Mouse (Mus musculus): ENCODE measurements around the gene Calm2. TPM values are rescaled to one million over a fixed set of nuclear protein-coding genes. Genes with fewer than 3 reads are reported as not detected.

Calm2 gene
- total and polyA plus RNA-seq, 3 experiments = 203 to 604 (median 546) TPM

DNA sequence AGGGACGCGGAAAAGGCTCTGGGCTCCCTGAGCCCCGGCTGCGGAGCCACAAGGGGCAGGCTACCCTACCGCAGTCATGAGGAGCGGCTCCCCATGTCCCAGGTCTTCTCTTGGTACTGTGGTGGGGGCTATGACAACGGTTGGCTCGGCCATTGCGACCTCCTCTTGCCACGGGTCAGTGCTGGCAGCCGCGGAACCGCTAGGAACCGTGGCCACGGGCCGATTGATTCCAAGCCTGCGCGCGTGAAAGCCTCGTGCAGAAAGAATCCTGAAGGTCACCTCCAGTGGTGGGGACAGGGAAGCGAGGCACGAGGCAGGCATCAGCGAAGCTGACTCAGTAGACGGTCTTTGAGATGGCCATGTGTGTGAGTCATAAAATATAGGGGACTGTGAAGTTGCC, 19.2 kb downstream of the Calm2 start, which contains the start of gene Stpg4:
Gene Stpg4 (minus strand): TSS at position 231 of the 400 bp plus-strand sequence.
- H3K36me3 ChIP-seq (replicated peaks in 1 of 2; ENCODE audit: control insufficient read depth in 1 of 2, insufficient read depth in 1 of 2, low read length in 1 of 2) = peaks cover 14 to 41% of the 10 kb centered on the region in 2 experiments
- DNase-seq (ENCODE audit: extremely low read depth) = no peak
- dilution Hi-C loops (cut with MboI; ENCODE audit: extremely low pct_ligation_motif_present, extremely low pct_unique_long_range_greater_than_20kb, low sequenced_read_pairs) = no loop called here
- H3K4me1 ChIP-seq (ENCODE audit: control insufficient read depth in 1 of 2, insufficient read depth in 2 of 2) = no peaks in the 10 kb centered on the region
- H3K4me2 ChIP-seq (ENCODE audit: insufficient read depth, low read depth, poor library complexity, severe bottlenecking) = no peak within 1 kb of the TSS
- no peaks in the 10 kb centered on the region for H3K79me2 ChIP-seq (replicated peaks; ENCODE audit: control insufficient read depth, extremely low read depth, insufficient read depth, poor library complexity, severe bottlenecking)
- no peaks in the 10 kb centered on the region for H3K9me3 ChIP-seq (replicated peaks; ENCODE audit: low read length)
- no peak within 1 kb of the TSS for H3K9ac ChIP-seq (ENCODE audit: insufficient read depth, low read depth)
- H3K27ac ChIP-seq (ENCODE audit: insufficient read depth, low read depth) = no peak within 1 kb of the TSS
- in situ Hi-C loops (cut with MboI; ENCODE audit: low pct_ligation_motif_present, low pct_unique_long_range_greater_than_20kb, low sequenced_read_pairs) = no loop called here
- H3K27me3 ChIP-seq (replicated peaks) = no peaks in the 10 kb centered on the region
- TF ChIP-seq MAFK (IDR thresholded peaks at IDR 0.05; ENCODE audit: insufficient replicate concordance, low read length) (no peak), EP300 (IDR thresholded peaks at IDR 0.05; ENCODE audit: low read length) (no peak), NRF1 (IDR thresholded peaks at IDR 0.05; ENCODE audit: low read depth, low read length) (no peak), E2F4 (IDR thresholded peaks at IDR 0.05; ENCODE audit: insufficient replicate concordance, low read depth, low read length) (no peak), CHD2 (IDR thresholded peaks at IDR 0.05; ENCODE audit: low read length) (no peak), PAX5 (IDR thresholded peaks at IDR 0.05; ENCODE audit: low read length) (no peak), USF2 (conservative IDR thresholded peaks at IDR 0.05; ENCODE audit: low read depth, low read length) (no peak), ZMIZ1 (IDR thresholded peaks at IDR 0.05; ENCODE audit: low read depth, low read length) (no peak), JUND (conservative IDR thresholded peaks at IDR 0.05; ENCODE audit: low read depth, low read length) (no peak), RAD21 (IDR thresholded peaks at IDR 0.05; ENCODE audit: low read depth, low read length) (no peak)
- H3K4me3 ChIP-seq (replicated peaks in 1 of 3; ENCODE audit: low read depth in 2 of 3, low read length in 2 of 3, poor library complexity in 1 of 3) = no peak within 1 kb of the TSS

DNA sequence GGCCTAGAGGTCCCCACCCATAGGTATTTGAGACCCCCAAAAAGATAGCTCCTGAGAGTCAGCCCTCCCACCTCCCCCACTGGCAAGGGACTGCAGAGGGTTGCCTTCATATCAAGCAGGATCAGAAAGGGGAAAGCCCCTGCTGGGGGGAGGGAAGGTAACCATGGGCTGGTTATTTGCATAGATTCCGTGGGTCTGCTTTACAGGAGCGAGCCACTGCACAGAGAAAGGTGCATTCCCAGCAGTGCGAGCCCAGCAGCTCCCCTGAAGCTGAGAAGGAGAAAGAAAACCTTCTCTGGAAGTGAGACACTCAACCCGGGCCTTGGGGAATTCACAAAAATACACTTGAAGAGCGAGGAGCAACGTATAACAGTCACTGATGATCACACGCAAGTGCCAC, 28.7 kb downstream of the Calm2 start:
- Histone ChIP-seq H3K9ac (ENCODE audit: insufficient read depth, low read depth) (no peak overlapping the region; the same call in 1 of the 2 replicates), H3K4me1 (ENCODE audit: control insufficient read depth in 1 of 2, insufficient read depth in 2 of 2) (peaks cover 18 to 23% of the 10 kb centered on the region in 2 experiments), H3K27me3 (replicated peaks) (no peaks in the 10 kb centered on the region), H3K4me3 (replicated peaks in 1 of 3; ENCODE audit: low read depth in 2 of 3, low read length in 2 of 3, poor library complexity in 1 of 3) (no peak overlapping the region), H3K79me2 (replicated peaks; ENCODE audit: control insufficient read depth, extremely low read depth, insufficient read depth, poor library complexity, severe bottlenecking) (no peaks in the 10 kb centered on the region), H3K9me3 (replicated peaks; ENCODE audit: low read length) (no peaks in the 10 kb centered on the region), H3K36me3 (replicated peaks in 1 of 2; ENCODE audit: control insufficient read depth in 1 of 2, insufficient read depth in 1 of 2, low read length in 1 of 2) (peaks cover 0 to 19% of the 10 kb centered on the region in 2 experiments), H3K27ac (ENCODE audit: insufficient read depth, low read depth) (0 out of 2 replicates have a peak overlapping the region, but pooled peaks have one; percentile 8), H3K4me2 (ENCODE audit: insufficient read depth, low read depth, poor library complexity, severe bottlenecking) (peak overlapping the region; percentile 72)
- TF ChIP-seq BHLHE40 (IDR thresholded peaks at IDR 0.05; ENCODE audit: low read depth, low read length) = peak; percentile 58; the same call in 1 of the 2 replicates
- TF ChIP-seq EP300 (IDR thresholded peaks at IDR 0.05; ENCODE audit: low read length) = peak; percentile 87
- TF ChIP-seq CHD1 (IDR thresholded peaks at IDR 0.05; ENCODE audit: low read depth, low read length) = no peak
- no peak for TF ChIP-seq POLR2A (IDR thresholded peaks at IDR 0.05; ENCODE audit: low read depth, low read length)
- TF ChIP-seq USF2 (conservative IDR thresholded peaks at IDR 0.05; ENCODE audit: low read depth, low read length) = no peak
- no peak for TF ChIP-seq ZC3H11A (IDR thresholded peaks at IDR 0.05; ENCODE audit: low read depth, low read length)
- no peak for TF ChIP-seq CTCF (conservative IDR thresholded peaks at IDR 0.05 in 1 of 2, IDR thresholded peaks at IDR 0.05 in 1 of 2; ENCODE audit: low read depth in 2 of 2, low read length in 2 of 2)
- TF ChIP-seq RAD21 (IDR thresholded peaks at IDR 0.05; ENCODE audit: low read depth, low read length) = no peak; the same call in 1 of the 2 replicates
- peak; percentile 54; the same call in 1 of the 2 replicates for TF ChIP-seq IRF4 (IDR thresholded peaks at IDR 0.05; ENCODE audit: low read depth, low read length)
- peak; percentile 86 for TF ChIP-seq CHD2 (IDR thresholded peaks at IDR 0.05; ENCODE audit: low read length)
- no peak for TF ChIP-seq KAT2A (IDR thresholded peaks at IDR 0.05; ENCODE audit: insufficient replicate concordance, low read length)
- peak; percentile 24; the same call in 1 of the 2 replicates for TF ChIP-seq ELF1 (IDR thresholded peaks at IDR 0.05; ENCODE audit: low read depth, low read length)
- TF ChIP-seq UBTF (IDR thresholded peaks at IDR 0.05; ENCODE audit: low read depth, low read length) = no peak
- no peak for TF ChIP-seq MYC (IDR thresholded peaks at IDR 0.05; ENCODE audit: low read depth, low read length)
- no peak for TF ChIP-seq TBP (conservative IDR thresholded peaks at IDR 0.05; ENCODE audit: low read depth, low read length)
- no peak for TF ChIP-seq JUND (conservative IDR thresholded peaks at IDR 0.05; ENCODE audit: low read depth, low read length)
- TF ChIP-seq SIN3A (IDR thresholded peaks at IDR 0.05; ENCODE audit: low read length) = no peak; the same call in 1 of the 2 replicates
- peak; percentile 83; the same call in 1 of the 2 replicates for TF ChIP-seq RCOR1 (conservative IDR thresholded peaks at IDR 0.05; ENCODE audit: low read depth, low read length)
- TF ChIP-seq MAZ (IDR thresholded peaks at IDR 0.05; ENCODE audit: low read depth, low read length) = peak; percentile 84; the same call in 1 of the 2 replicates
- peak; percentile 73 for TF ChIP-seq MEF2A (IDR thresholded peaks at IDR 0.05; ENCODE audit: borderline replicate concordance, low read depth, low read length)
- TF ChIP-seq MAFK (IDR thresholded peaks at IDR 0.05; ENCODE audit: insufficient replicate concordance, low read length) = 0 out of 2 replicates have a peak, but pooled peaks have one; percentile 32
- peak; percentile 60 for TF ChIP-seq ETS1 (conservative IDR thresholded peaks at IDR 0.05; ENCODE audit: low read depth, low read length)
- no peak for TF ChIP-seq ZMIZ1 (IDR thresholded peaks at IDR 0.05; ENCODE audit: low read depth, low read length)
- in situ Hi-C loops (cut with MboI; ENCODE audit: low pct_ligation_motif_present, low pct_unique_long_range_greater_than_20kb, low sequenced_read_pairs) = no loop called here
- DNase-seq (ENCODE audit: extremely low read depth) = peak; percentile 84
- dilution Hi-C loops (cut with MboI; ENCODE audit: extremely low pct_ligation_motif_present, extremely low pct_unique_long_range_greater_than_20kb, low sequenced_read_pairs) = no loop called here
